Mouse (Mus musculus) embryo, embryonic 9.5 days (tissue): ENCODE measurements around the gene Tpgs1.

ENCODE experiments used
- DNase-seq: peaks from one replicate; pipeline ENCODE4 v3.0.0-alpha.2; 2017; ENCODE audit errors: extremely low spot score

Tpgs1 gene

DNA sequence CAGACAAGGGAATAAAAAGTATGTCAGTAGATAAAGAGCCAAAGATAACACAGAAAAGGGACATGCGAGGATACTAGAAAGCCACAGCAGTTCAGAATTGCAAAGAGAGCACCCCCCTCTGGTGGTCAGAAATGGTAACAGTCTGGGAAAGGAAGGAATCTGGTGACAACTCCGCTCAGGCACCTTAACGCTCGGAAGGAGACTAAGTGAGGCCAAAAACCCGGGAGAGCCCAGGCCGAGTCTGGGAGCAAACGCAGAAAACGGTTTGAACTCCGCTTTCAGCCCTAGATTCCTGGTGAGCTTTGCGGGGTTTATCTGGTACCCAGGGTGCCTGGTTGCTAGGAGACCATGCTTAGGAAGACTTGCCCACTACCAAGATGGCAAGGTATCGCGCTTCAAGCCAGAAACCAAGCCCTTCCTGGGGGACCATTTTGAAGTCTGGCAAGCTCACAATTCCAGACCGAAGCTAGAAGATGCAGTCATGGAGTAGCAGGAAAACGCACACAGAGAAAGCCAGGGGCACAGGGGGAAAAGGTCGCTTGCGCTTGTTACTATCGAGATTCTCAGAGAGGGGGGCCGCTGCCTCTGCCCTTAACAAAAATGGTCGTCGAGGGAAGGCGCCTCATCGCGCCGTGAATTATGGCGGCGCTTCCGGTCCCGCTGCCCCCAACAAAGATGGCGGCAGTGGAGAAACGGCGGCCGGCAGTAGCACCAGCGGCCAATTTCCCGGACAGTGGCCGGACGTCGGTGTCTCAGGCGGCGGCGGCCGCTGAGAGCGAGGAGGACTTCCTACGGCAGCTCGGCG lies at the start of gene Tpgs1:
Tpgs1 (plus strand) TSS at position 599 of the 805 bp plus-strand sequence.
- peak; percentile 97 for DNase-seq

- no peak for DNase-seq
Measured at GRCm38 (mm10) chr10:79623950-79624349, 45.2 kb upstream of the Tpgs1 start.

DNA sequence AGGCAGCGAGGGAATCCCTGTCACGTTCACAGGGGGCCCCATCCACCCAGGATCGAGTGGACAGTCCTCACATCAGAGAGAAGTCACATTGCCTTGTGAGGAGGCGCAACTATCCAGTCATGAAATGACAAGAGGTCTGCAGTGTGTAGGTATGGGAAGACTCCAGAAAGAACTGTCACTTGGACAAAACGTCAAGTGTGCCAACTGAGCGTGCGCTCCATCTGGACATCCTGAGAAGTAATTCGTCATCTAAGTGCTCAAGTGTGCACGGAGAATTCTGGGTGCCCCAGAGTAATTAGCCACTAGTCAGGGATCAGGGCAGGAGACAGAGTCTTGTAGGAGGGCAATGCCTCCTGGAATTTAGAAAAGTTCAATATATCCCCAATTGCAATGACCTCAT lies 43.8 kb upstream of the Tpgs1 start:
- DNase-seq = no peak

GRCm38 (mm10) chr10:79626156-79626555 lies 43.0 kb upstream of the Tpgs1 start:
- DNase-seq = no peak

DNA sequence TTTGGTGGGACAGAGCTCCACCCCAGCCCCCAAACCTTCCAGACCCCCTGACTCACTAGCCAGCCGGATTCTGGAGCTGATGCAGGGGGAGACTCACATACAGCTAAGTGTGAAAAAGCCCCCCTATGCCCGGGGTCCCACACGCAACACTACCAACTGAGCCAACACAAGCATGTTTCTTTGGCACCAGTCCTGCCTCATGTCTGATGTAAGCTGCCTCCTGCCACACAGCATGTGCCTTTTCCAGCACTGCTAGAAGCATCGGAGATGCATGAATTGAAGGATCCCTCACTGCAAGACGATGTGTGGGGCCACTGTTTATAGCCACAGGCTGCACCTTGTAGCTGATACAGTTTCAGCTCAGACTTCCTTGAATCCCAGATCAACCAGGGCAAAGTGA lies 40.8 kb upstream of the Tpgs1 start:
- DNase-seq = no peak

DNA sequence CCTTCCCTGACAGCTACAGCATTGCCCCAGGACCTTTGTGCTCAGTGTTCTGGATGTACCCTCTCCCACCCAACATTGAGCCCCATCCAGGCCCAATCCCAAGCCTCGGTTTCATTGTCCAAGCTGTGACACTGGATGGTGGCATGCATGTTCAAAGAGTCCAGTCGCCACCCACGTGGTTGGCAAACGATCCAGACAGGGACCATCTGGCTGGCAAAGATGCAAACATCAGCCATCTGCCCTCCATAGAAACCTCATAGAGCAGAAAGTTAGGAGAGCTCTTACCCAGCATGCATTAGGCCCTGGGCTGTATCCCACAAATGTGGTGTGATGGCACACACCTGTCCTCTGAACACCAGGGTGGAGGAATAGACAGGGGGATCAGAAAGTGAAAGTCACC lies 37.7 kb upstream of the Tpgs1 start:
- DNase-seq = no peak

- no peak for DNase-seq
Measured at GRCm38 (mm10) chr10:79633006-79633777, 36.0 kb upstream of the Tpgs1 start.

- DNase-seq = no peak
Measured at GRCm38 (mm10) chr10:79636287-79636686, 32.9 kb upstream of the Tpgs1 start.

DNA sequence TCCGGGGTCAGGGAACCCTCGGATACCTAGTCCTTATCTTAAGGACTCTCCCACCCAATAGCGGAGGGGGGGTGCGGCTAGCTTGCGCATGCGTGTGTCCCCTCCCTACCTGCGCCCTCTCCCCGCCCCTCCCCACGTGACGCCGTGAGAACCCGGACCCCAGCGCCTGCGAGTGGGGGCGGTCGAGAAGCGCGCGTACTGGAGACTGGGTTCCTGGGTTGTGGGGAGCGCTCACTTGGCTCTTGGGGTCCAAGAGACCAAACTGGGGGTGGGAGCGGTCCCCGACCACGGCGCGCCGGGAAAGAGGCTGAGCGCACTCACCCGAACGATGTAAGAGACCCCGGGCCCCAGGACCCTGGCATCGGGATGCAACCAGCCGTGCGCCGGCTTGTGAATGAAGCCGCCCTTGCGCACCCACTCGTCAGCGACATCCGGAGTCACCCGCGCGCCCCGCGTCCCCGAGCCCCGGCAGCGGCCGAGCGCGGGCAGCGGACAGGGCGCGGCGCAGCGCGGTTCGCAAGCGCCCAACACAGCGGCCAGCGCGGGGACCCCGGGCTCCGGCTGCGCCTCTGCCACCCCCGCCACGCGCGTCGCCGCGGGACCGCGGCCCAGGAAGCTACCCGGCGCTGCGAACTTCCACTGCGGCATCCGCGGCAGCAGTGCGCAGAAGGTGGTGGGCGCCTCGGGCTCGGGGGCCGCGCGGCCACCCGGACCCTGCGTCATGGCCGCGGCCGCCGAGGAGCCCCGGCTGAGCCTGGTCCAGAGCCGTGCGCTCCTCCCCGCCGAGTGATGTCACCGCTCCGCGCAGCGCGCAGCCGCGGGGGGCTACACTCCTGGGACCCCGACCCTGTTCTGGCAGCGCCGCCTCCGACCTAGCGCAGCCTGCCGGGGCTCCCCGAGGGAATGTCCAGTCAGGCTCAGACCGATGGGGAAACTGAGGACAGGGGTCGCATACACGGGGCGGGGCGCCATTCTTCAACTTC lies 31.8 kb upstream of the Tpgs1 start, which contains the start of gene Shc2:
Shc2 (minus strand) TSS at position 791 of the 983 bp plus-strand sequence.
- peak; percentile 86 for DNase-seq

DNA sequence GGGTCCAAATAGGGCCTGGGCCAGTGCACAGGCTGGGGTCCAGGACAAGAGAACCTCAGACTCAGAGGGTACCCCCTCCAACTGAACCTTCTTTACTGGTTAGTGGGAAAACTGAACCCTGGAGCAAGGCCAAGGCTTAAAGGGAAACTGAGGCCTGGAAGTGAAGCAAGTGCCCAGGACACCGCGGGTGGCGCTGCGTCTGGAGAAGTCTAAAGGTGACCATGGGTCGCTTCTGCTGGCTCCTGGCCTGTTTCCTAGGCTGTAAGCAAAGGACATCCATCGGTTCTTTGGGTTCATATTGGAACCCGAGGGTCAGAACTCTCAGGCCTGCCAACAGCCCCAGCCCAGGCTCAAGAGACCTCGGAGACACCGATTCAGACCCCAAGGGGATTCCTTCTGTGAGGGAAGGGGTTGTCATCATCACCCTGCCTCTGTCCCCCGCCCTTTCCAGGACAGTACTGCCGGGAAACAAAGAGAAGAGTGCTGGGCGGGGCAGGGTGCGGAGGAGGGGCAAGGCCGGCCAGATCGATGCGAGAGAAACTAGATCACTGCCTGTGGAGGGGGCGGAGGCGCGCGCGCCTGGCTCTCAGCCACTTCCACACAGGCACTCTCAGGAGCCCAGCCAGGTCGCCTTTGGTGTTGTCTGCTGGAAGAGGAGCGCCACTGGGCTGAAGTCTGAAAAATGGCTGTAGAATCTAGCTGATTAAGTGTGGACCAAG lies 30.5 kb upstream of the Tpgs1 start:
- DNase-seq = peak; percentile 73

DNA sequence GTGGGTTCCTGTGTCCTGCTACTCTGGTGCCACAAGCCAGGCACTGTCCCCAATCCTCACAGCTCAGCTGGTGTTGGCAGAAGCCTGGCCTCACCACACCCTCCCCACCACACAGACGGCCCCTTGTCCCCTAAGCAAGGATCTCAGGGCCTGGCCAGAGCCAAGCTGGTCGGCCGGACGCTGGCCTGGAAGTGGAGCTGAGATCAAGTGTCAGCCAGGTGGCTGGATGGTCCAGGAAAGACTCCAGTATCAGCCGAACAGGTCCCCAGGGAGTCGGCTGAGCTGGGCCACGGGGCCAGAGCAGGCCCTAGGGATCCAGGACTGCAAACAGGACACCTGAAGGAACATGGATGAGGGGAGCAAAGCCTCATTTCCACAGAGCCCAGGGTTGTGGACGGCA lies 23.5 kb upstream of the Tpgs1 start, which contains the start of gene Odf3l2:
Odf3l2 (minus strand) TSS at position 28 of the 400 bp plus-strand sequence.
- DNase-seq = no peak

- peak; percentile 71 for DNase-seq
Measured at GRCm38 (mm10) chr10:79649070-79649751, 20.0 kb upstream of the Tpgs1 start.

DNA sequence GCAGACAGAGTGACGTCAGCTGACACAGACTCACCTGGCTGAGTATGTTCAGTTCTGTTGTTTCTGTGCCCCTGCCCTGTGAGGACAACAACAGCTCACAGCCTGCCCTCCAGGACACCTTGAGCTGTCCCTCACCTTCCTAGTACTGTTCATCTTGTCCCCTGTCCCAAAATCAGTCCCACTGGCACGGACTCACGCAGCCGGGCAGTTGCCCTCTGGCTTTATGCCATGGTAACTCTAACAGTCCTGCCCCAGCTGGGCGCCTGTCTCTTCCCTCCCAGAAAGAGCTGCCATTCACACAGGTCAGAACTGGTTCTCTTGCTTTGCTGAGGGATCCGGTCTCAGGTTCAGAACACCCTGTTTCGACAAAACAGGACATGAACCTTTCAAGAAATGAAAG lies 16.4 kb upstream of the Tpgs1 start:
- DNase-seq = no peak

- DNase-seq = no peak
Measured at GRCm38 (mm10) chr10:79654946-79655395, 14.2 kb upstream of the Tpgs1 start.

DNA sequence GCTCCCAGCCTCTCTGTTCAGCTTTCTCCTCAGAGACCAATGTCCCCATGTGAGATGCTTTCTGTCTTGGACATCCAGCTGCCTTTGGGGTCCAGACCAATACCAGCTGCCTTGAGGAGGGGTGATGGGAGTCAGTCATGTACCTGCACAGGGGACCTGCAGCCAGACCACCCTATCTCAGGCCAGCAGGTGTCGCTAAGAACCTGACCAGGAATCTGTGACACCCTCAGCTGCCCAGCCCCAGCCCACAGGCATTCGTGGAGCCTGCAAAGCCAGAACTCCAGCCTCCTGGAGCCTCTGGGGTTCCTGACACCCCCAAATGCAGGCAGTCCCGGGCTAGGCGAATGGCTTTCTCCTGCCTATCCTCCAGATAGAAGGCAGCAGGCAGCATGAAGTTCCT lies 10.3 kb upstream of the Tpgs1 start:
- no peak for DNase-seq

GRCm38 (mm10) chr10:79660298-79660697 lies 8.9 kb upstream of the Tpgs1 start:
- no peak for DNase-seq

- no peak for DNase-seq
Measured at GRCm38 (mm10) chr10:79661861-79662260, 7.3 kb upstream of the Tpgs1 start.

GRCm38 (mm10) chr10:79664131-79664665 lies 5.0 kb upstream of the Tpgs1 start, which contains the start of gene Madcam1:
TSS of gene Madcam1 (plus strand) at chr10:79664559.
- peak; percentile 88 for DNase-seq

GRCm38 (mm10) chr10:79665051-79665450 lies 4.1 kb upstream of the Tpgs1 start:
- DNase-seq = no peak

DNA sequence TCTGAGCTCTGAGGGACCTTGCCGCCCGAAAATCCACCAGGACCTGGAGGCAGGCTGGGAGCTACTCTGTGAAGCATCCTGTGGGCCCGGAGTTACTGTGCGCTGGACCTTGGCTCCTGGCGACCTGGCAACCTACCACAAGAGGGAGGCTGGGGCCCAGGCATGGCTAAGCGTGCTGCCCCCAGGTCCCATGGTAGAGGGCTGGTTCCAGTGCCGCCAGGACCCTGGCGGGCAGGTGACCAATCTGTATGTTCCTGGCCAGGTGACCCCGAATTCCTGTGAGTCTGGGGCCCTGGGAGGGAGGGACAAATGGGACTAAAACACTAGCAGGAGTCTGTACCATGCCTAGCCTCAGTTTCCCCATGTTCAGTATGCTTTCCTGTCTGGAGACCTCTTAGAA lies 2.7 kb upstream of the Tpgs1 start:
- no peak for DNase-seq
